Mouse (Mus musculus): ENCODE measurements around the gene Acad10.

Acad10 gene

DNA sequence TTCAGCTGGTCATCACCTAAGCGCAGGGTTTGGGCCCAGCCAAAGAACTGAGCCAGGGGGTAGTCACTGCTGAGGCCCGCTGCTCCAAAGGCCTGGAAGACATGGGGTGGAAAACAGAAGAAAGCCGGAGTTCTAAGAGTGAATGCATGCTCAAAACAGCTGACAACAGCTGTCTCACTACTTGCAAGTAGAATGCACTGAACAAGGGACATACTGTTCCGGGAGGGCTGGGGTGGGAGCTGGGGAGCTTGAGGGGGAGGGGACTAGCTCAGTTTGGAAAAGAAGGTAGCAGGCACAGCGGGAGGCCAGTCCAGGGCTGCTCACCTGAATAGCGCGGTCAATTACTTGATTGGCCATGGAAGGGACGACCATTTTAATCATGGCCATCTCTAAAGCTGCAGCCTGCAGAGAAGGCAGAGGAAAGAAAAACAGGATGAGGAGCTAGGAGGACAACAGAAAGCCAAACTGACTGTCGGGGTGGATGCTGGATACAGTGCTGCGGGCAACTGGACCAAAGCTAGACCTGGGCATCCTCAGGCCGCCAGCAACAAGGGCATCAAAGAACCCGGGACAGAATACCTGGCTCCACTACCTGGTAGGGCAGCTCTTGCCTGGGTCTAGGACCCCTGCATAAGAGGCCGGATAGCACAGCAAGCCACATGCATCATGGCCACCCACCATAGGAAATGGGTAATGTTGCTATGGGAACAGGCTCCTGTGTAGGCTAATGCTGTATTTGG is 61.3 kb downstream of the Acad10 start:
- DNase-seq (ENCODE audit: extremely low read depth, insufficient read length, low spot score), result no peak

DNA sequence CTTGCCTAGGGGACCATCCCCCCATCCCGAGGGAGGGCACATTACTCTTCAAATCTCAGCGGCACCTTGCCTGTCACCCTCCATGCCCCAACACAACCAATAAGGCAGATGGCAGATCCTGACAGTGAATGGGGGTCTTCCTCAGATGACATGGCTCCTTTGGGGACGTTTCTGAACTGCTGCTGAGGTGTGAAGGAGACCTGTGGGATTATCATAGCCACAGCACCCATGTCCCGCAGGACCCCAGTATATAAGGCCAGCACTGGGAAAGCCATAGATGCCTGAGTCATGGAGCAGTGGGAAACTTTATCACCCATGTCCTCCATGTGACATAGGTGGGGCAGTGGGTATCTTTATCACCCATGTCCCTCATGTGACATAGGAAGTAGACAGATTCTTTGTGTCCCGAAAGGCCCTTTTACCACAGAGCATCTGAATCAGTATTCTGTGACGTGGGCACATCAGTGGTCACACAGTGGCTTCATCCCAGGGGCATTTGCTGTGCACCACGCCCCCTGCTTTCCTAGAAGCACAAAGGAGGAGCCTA is 62.2 kb downstream of the Acad10 start:
- no peak for DNase-seq (ENCODE audit: extremely low read depth, insufficient read length, low spot score)

DNA sequence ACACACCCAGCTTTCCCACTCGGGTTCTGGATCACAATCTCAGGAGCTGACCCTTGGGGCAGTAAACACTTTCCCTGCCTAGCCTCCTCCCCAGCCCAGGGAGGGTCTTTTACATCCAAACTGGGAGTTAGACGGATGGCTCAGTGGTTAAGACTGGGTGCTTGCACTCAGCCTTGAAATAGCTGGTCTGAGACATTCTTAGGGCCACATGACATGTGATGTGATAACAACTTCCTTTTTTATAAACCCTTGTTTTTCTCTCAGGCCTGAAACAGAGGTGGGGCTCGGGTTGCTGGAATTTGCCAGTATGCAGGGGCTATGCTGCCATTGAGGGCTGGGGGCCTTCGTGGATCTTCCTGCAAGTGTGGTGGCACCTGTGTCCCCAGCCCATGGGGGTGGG is 63.0 kb downstream of the Acad10 start:
- no peak for DNase-seq (ENCODE audit: extremely low read depth, insufficient read length, low spot score)

- DNase-seq (ENCODE audit: extremely low read depth, insufficient read length, low spot score), result no peak
These were observed 64.1 kb downstream of the Acad10 start for GRCm38 (mm10) chr5:121596226-121596625.

DNA sequence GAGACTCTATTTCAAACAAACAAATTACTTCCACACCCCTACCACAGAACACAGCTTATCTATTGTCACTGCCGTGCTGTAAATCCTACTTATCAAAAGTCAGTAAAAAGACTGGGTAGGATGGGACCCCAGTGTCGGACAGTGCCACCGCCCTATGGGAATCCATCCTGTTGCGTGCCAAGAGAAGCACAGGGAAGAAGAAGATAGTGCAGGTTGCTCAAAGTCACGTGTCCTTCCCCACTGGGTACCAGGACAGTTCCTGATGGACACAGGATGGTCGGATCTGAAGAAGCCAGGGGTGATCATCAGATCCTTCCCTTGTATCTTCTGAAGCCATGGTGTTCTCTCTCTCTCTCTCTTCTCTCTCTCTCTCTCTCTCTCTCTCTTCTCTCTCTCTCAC is 64.6 kb downstream of the Acad10 start:
- DNase-seq (ENCODE audit: extremely low read depth, insufficient read length, low spot score), result no peak

DNA sequence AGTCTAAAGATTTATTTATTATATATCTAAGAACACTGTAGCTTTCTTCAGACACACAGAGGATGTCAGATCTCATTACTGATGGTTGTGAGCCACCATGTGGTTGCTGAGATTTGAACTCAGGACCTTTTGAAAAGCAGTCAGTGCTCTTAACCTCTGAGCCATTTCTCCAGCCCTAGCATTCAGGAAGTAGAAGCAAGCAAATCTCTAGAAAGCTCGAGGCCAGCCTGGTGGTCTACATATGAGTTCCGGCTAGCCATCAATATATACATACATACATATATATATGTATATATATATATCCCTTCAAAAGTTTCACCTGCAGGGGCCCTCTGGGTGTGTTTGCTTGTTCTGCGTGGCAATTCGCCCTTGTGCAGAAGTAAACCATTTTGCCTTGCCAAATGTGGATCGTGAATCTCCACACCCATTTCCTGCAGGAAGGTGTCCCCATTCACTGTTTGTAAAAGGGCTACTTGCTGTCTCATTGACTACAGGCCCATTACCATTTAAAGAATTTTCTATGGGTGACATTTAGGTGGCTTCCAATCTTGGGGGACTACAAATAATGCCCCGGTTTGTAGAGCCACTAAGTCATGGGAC is 65.5 kb downstream of the Acad10 start:
- no peak for DNase-seq (ENCODE audit: extremely low read depth, insufficient read length, low spot score)

DNA sequence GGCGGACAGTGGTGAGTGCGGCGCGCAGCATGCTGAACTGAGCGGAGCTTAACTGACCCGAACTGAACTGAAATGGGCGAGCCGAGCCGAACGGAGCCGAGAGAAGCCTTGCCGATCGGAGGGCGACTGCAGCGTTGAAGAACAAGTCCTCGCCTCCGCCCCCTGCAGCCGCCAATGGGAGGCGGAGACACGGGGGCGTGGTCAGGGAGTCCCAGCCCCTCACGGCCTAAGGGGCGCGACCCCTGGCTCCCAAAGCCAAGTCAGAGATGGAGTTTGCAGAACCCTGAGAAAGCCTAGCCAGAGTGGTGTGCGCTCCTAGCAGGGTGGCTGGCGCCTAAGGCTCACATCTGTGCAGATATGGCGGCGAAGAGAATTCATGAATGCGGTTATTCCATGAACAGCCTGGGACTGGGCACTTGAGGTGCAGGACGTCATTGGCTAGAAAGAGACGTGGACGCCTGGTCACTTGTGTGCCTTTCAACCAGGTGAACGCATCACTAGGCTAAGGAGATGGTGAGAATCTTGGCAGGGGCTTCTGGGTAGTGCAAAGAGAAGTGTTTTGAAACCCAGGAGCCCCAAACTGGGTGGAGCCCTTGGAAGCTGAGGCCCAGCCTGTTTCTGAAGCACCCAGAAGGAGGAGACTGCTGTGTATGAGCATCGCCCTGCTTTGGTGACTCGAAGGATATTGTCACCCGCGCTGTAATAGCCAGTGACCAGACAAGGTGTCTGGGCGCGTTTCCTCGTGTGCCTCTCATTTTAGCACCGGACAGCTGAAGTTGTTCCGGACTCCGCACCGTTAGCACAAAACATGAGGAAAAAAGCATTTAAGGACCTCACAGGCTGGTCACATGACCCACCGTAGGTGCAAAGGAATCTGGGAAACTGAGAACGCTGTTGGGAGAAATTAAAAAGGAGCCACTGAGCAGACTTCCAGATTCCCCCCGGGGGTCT is 66.6 kb downstream of the Acad10 start, which contains the start of gene Aldh2:
Gene Aldh2, minus strand, starts transcription at position 374 of the 951 bp plus-strand sequence.
- peak; percentile 91 for DNase-seq (ENCODE audit: extremely low read depth, insufficient read length, low spot score)

DNA sequence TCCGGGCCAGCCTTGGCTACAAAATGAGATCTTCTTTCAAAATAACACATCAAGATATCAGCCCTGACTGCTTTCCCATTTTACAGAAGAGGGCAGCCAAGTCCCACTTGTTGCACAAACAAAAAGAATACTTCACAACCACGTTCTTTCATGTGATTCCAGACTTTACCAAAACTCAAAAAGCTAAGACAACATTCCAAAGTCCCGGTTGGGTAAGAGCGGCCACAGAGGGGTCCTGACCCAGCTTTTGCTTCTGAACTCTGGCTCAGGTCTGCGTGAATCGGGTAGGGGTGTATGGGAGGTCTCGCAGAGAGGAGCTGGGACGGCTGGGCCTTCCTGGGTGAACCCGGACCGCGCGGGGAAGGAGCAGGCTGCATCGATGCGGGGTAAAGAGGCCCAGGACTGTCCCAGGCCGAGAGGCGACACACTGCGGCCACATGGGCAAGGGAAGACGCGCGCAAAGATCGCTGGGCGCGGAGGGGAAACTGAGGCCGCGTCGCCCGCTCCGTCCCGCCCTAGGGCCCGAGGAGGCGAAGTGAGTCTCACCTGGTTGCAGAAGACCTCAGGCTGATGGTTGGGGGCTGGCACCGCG is 67.4 kb downstream of the Acad10 start:
- no peak for DNase-seq (ENCODE audit: extremely low read depth, insufficient read length, low spot score)

DNA sequence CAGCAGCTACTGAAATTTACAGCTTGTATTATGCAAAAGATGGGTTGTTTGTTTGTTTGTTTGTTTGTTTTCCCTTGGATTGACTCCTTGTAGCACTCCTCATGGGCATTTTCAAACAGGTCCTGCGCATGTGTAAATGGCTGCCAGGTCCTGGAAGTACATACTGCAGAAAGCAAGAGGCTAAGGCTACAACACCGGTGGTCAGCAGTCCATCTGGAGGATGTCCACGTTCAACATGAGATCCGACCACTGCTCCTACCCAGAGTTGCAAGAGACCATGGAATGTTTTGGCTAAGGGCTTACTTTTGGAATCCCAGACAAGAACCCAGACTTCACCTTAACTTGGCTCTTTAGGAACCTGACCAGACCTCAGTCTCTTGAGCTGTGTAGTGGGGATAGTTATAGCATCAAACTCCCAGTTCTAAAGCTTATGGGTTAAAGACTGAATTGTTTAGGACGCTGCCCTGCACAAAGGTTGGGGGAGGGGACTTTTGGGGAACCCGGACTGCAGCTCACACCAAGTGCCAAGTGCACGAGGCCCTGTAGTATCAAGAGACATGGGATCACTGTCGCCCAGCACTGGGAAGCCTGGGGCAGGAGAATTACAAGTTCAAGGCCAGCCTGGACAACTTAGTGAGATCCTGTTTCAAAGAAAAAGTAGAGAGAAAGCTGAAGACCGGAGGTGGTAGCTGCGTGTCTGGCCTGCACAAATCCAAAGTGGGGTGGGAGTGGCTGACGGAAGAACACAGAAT is 68.1 kb downstream of the Acad10 start:
- peak; percentile 28 for DNase-seq (ENCODE audit: extremely low read depth, insufficient read length, low spot score)

- no peak for DNase-seq (ENCODE audit: extremely low read depth, insufficient read length, low spot score)
These were observed 68.8 kb downstream of the Acad10 start for GRCm38 (mm10) chr5:121591417-121592063.

GRCm38 (mm10) chr5:121589928-121590327 is 70.4 kb downstream of the Acad10 start:
- no peak for DNase-seq (ENCODE audit: extremely low read depth, insufficient read length, low spot score)

DNA sequence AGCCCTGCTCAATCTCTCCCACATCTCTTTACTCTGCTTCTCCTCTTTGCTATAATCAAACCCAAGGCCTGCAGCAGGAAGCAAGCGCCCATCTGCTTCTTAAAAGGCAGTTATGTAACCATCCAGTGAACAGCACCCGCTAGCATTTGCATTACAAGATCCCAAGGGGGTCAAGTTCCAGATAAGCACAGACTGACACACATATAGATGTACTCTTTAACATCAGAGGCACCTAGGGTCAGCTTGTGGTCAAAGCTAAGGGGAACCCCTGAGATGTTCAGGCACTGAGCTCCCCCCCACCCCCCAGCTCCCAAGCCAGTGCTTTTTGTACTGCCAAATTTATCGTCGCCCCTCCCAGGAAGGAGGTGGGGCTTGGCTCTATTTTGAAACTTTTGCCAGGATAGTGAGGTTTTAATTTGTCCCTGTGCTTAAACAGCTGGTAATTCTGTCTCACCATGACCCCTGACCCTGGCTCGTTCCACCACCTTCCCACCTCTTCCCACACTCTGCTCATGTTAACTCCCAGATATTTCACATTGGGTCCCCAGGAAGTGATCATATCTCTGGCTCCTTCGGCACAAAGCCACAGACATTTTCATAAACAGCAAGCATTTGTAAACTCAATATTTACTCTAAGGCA is 73.8 kb downstream of the Acad10 start:
- no peak for DNase-seq (ENCODE audit: extremely low read depth, insufficient read length, low spot score)

GRCm38 (mm10) chr5:121585699-121586098 is 74.6 kb downstream of the Acad10 start:
- DNase-seq (ENCODE audit: extremely low read depth, insufficient read length, low spot score), result no peak

GRCm38 (mm10) chr5:121585005-121585404 is 75.3 kb downstream of the Acad10 start:
- peak; percentile 78 for DNase-seq (ENCODE audit: extremely low read depth, insufficient read length, low spot score)

- peak; percentile 99 for DNase-seq (ENCODE audit: extremely low read depth, insufficient read length, low spot score)
These were observed 76.4 kb downstream of the Acad10 start for GRCm38 (mm10) chr5:121583765-121584501.

GRCm38 (mm10) chr5:121581945-121582344 is 78.4 kb downstream of the Acad10 start:
- no peak for DNase-seq (ENCODE audit: extremely low read depth, insufficient read length, low spot score)

GRCm38 (mm10) chr5:121576927-121577488 is 83.3 kb downstream of the Acad10 start:
- no peak for DNase-seq (ENCODE audit: extremely low read depth, insufficient read length, low spot score)

- no peak for DNase-seq (ENCODE audit: extremely low read depth, insufficient read length, low spot score)
These were observed 84.4 kb downstream of the Acad10 start for GRCm38 (mm10) chr5:121575867-121576266.
